Mouse (Mus musculus) C2C12 (cell line): ENCODE measurements around the gene Msantd2. TPM values are rescaled to one million over a fixed set of nuclear protein-coding genes. Genes with fewer than 3 reads are reported as not detected.

Source experiments
- H3K27me3 ChIP-seq: one replicate; pipeline ENCODE4 v1.6.1; 2011; ENCODE audit not compliant: control insufficient read depth, insufficient read depth, insufficient read length
- H3K36me3 ChIP-seq: one replicate; pipeline ENCODE4 v1.6.1; 2011; ENCODE audit not compliant: control insufficient read depth, insufficient read depth
- H3K4me3 ChIP-seq: one replicate; pipeline ENCODE4 v1.5.1; 2011; ENCODE audit warnings: mild to moderate bottlenecking, control low read depth; ENCODE audit not compliant: poor library complexity, insufficient read depth, severe bottlenecking
- H3K79me2 ChIP-seq: one replicate; pipeline ENCODE4 v1.6.1; 2011; ENCODE audit not compliant: control insufficient read depth, insufficient read depth
- H3K79me3 ChIP-seq: one replicate; pipeline ENCODE4 v1.6.1; 2011; ENCODE audit warnings: low read depth, control low read depth
- H3ac ChIP-seq: one replicate; pipeline ENCODE3; 2011; ENCODE audit warnings: low read depth; ENCODE audit not compliant: control insufficient read depth, insufficient read length
- CEBPB ChIP-seq: IDR thresholded peaks from one replicate; pipeline ENCODE4 v1.6.1; 2011; ENCODE audit warnings: low read depth, mild to moderate bottlenecking, control low read depth, moderate library complexity
- CTCF ChIP-seq: IDR thresholded peaks from one replicate; pipeline ENCODE4 v1.5.1; 2011; ENCODE audit not compliant: control insufficient read depth, insufficient read depth, insufficient read length
- FOSL1 ChIP-seq: IDR thresholded peaks from one replicate; pipeline ENCODE4 v1.8.0; 2011; ENCODE audit warnings: mild to moderate bottlenecking, low read length; ENCODE audit not compliant: poor library complexity, insufficient read depth, severe bottlenecking
- MAX ChIP-seq: IDR thresholded peaks from one replicate; pipeline ENCODE4 v1.6.1; 2011; ENCODE audit warnings: mild to moderate bottlenecking, control low read depth
- MYOD1 ChIP-seq: IDR thresholded peaks from one replicate; pipeline ENCODE4 v1.6.1; 2011; ENCODE audit warnings: low read depth; ENCODE audit not compliant: control insufficient read depth, insufficient read length
- MYOG ChIP-seq: IDR thresholded peaks from one replicate; pipeline ENCODE4 v1.6.1; 2011; ENCODE audit not compliant: control insufficient read depth, insufficient read length; ENCODE audit errors: extremely low read depth
- USF1 ChIP-seq: IDR thresholded peaks from one replicate; pipeline ENCODE4 v1.6.1; 2011; ENCODE audit warnings: low read depth, mild to moderate bottlenecking, control low read depth, moderate library complexity
- long read RNA-seq, 2 experiments: library from polyadenylated mRNA; unstranded; transcript quantifications; one replicate each; pipeline ENCODE4 v2.0.0; 2019 to 2020
- polyA plus RNA-seq: library from polyadenylated mRNA; unstranded; fragments of >200 nt; fragmentation: generic; extraction: Trizol; gene quantifications from one replicate; pipeline ENCODE4 v1.2.1, GENCODE M21; 2012; ENCODE audit warnings: missing spikeins

The Msantd2 gene
- polyA plus RNA-seq: 8.4 TPM
- long read RNA-seq, experiment 1, partial matches to known transcripts: 0 of 2 reads
- long read RNA-seq, experiment 1, other reads (novel, unspliced or antisense): 1 of 2 reads
- long read RNA-seq, experiment 2: 0 reads

DNA sequence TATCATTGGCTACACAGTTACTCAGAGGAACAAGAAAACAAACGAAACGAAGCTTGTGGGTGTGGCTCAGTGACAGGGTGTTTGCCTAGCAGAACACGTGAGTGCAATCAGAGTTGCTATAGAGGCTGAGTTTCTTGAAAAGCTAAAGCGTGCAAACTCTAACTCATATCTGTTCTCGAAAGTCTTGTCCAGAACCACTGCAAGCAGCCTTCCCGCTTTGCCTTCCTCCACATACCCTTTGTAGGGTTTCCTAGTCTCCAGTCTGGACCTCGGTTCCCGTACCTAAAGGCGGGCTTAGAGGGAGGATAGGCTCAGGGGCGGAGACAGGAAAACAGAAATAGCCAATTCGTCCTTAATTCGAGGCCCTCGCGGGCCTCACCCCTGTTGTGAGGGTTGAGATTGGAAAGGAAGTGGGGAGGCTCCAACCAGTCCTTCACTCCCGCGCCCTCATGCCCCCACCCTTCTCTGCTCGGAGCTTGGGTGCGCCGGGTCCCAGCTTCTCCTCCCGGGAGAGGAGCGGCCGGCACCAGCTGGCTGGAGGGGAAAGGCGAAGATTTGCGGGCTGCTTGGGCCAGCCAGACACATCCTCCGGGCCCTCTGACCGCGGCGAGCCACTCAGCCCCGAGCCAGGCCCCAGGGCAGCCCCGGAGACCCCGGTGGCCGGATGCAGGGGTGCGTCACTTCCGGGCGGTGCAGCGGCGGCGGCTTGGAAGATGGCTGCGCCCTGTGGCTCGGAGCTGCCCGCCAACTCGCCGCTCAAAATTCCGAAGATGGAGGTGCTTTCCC lies at the start of gene Msantd2:
Gene Msantd2, plus strand, starts transcription at position 709 of the 786 bp plus-strand sequence.
- H3K4me3 ChIP-seq: peak within 1 kb of the TSS; percentile 75
- no peaks in the 10 kb centered on the region for H3K27me3 ChIP-seq
- H3K36me3 ChIP-seq: peaks cover 8% of the 10 kb centered on the region
- peaks cover 34% of the 10 kb centered on the region for H3K79me3 ChIP-seq
- peak within 1 kb of the TSS; percentile 81 for H3ac ChIP-seq
- peaks cover 46% of the 10 kb centered on the region for H3K79me2 ChIP-seq
- TF ChIP-seq CTCF: no peak
- TF ChIP-seq MYOD1: no peak
- TF ChIP-seq USF1: peak; percentile 64
- TF ChIP-seq MYOG: no peak
- TF ChIP-seq FOSL1: no peak
- peak; percentile 42 for TF ChIP-seq MAX
- no peak for TF ChIP-seq CEBPB

DNA sequence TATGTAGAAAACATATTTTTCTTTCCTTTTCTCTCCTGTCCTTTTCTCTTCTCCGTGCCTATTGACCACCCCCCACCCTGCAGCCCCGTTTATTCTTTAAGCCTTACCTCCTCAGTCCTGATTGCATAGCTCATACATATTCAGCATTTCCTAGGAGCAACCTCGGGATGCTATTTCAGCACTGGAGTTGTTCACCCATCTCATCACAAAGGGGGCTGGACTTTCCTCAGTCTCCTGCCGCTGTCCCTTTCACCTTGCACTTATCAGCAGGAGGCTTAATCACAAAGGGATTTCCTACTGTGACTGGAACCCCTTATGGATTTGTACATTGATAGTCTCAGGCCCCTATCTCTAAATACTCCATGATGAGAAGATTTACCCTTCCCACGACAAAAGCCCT lies 36.7 kb upstream of the Msantd2 start:
- H3ac ChIP-seq: no peak overlapping the region
- H3K79me2 ChIP-seq: no peaks in the 10 kb centered on the region
- TF ChIP-seq CTCF (no peak), MYOG (no peak), MAX (no peak), USF1 (no peak), FOSL1 (no peak), MYOD1 (no peak), CEBPB (no peak)
- no peaks in the 10 kb centered on the region for H3K36me3 ChIP-seq
- peaks cover 52% of the 10 kb centered on the region for H3K27me3 ChIP-seq
- H3K79me3 ChIP-seq: no peaks in the 10 kb centered on the region
- H3K4me3 ChIP-seq: no peak overlapping the region

DNA sequence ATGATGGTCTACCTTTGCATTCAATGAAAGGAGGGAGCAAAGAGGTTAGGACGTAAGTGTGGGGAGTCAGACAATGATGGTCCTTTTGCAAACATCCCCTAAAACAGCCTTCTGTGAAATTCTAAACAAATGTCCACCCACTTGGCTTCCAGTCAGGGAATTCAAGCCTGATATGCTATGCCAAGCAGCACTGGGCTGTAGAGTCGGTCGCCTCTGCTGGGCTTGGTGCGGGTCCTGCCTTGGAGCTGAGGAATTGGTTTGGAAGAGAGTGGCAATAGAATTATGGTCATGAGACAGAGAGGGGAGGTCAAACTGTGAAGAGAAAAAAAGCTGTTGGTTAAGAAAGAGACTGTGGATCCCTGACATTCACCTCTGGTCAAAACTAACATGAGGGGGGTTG lies 35.8 kb upstream of the Msantd2 start:
- Histone ChIP-seq H3K79me3 (no peaks in the 10 kb centered on the region), H3ac (no peak overlapping the region), H3K27me3 (peaks cover 57% of the 10 kb centered on the region), H3K79me2 (no peaks in the 10 kb centered on the region), H3K4me3 (no peak overlapping the region), H3K36me3 (no peaks in the 10 kb centered on the region)
- TF ChIP-seq MYOD1 (no peak), MYOG (no peak), FOSL1 (no peak), CTCF (no peak), USF1 (no peak), MAX (no peak), CEBPB (no peak)

DNA sequence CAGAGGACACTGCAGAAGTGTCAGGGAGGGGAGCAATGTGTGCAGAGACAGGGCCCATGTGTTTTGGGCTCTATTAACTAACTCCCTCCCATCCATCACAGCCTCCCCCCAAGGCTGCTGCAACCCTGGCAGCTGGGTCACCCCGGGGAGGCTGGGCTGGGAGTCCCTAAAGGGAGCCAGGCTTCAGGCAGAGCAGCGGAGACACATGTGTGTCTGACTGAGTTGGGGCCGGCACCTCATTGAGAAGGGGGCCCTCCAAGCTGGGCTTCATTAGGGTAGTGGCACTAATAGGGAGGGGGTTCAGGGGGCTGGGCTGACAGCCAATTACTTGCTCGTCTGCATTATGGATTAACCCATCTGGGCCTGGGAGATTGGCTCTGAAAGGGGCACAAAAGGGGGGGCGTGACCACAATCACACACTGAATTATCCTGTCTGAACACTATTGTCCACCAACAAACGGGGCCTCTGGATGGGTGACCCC lies 35.1 kb upstream of the Msantd2 start:
- peaks cover 60% of the 10 kb centered on the region for H3K27me3 ChIP-seq
- TF ChIP-seq CEBPB: no peak
- TF ChIP-seq MYOD1: no peak
- no peak for TF ChIP-seq MAX
- no peak for TF ChIP-seq USF1
- TF ChIP-seq FOSL1: no peak
- TF ChIP-seq MYOG: no peak
- TF ChIP-seq CTCF: no peak
- no peak overlapping the region for H3K4me3 ChIP-seq
- no peak overlapping the region for H3ac ChIP-seq
- H3K79me2 ChIP-seq: no peaks in the 10 kb centered on the region
- no peaks in the 10 kb centered on the region for H3K79me3 ChIP-seq
- H3K36me3 ChIP-seq: no peaks in the 10 kb centered on the region

DNA sequence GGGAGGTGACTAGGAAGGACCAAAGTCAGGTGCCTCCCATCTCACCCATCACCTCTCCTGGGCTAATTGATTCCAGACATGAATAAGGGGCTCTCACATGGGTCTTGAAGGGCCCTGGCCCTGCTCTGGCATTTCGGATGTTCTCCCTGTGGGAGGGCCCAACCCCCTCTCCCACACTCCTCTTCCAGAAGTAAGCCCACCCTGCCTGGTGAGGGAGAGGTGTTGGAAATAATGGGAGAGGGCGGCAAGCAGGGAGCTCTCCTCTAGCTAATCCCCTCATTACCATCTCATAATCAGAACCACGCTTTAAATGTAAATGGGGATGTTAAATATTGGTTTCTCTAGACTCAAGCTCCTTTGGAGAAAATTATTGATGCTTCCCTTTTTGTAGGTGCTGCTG lies 34.1 kb upstream of the Msantd2 start:
- Histone ChIP-seq H3K4me3 (no peak overlapping the region), H3K36me3 (no peaks in the 10 kb centered on the region), H3K27me3 (peaks cover 60% of the 10 kb centered on the region), H3K79me3 (no peaks in the 10 kb centered on the region), H3K79me2 (no peaks in the 10 kb centered on the region), H3ac (no peak overlapping the region)
- TF ChIP-seq USF1 (no peak), MYOD1 (no peak), MAX (no peak), MYOG (no peak), FOSL1 (no peak), CEBPB (no peak), CTCF (no peak)

DNA sequence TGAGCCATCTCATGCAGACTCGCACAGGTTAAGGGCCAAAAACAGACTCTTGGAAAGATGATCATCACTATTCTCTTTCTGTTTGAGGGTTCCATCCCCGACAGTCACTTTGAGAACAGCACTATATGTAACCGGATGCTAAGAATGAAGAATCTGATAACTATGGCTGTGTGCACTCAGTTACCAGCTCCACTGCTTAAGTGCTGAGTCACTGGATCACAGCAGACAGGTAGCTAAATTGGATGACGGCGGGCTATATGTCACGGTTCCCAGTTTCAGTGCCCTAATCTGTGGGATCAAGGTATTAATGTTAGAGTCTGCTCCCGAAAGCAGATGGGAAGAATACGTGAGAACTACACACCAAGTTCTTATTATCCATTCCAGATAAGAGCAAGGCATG lies 33.3 kb upstream of the Msantd2 start:
- Histone ChIP-seq H3ac (no peak overlapping the region), H3K27me3 (peaks cover 65% of the 10 kb centered on the region), H3K36me3 (no peaks in the 10 kb centered on the region), H3K4me3 (no peak overlapping the region), H3K79me3 (no peaks in the 10 kb centered on the region), H3K79me2 (no peaks in the 10 kb centered on the region)
- TF ChIP-seq CTCF (no peak), MYOD1 (no peak), USF1 (no peak), MAX (no peak), FOSL1 (no peak), MYOG (no peak), CEBPB (no peak)
